Mouse (Mus musculus): ENCODE results near the gene Gatad2b. TPM values are rescaled to one million over a fixed set of nuclear protein-coding genes. Genes with fewer than 3 reads are reported as not detected.
"Not testable (repeated sequence)": the region's sequence is repeated elsewhere in the genome, so short reads cannot be mapped to it uniquely, and the experiment has no call there.

Gene Gatad2b
- 10 to 100 TPM; 18.7 to 90.5 (median 71.1) TPM for total RNA-seq (2018; cell fraction: chromatin; rRNA removed)
- 10 to 100 TPM; 20.2 to 43.0 (median 33.9) TPM for total RNA-seq (2018; cell fraction: cytosol; rRNA removed)
- 10 to 100 TPM; 23.0 to 95.0 (median 51.6) TPM for total RNA-seq (2018; cell fraction: nucleus; rRNA removed)
- polyA plus RNA-seq (2018): 14.7 to 25.3 TPM (median 17.8 TPM) in 3 replicates

GRCm38 (mm10) chr3:90292345-90293275 is at the start of gene Gatad2b:
Gene Gatad2b (plus strand): TSS chr3:90293178.
- Histone ChIP-seq H3K27ac (peak within 1 kb of the TSS; percentile 85), H3K79me2 (ENCODE audit: inconsistent target) (peaks cover 42% of the 10 kb centered on the region), H3K36me3 (ENCODE audit: inconsistent target) (no peaks in the 10 kb centered on the region), H3K4me3 (ENCODE audit: inconsistent target) (peak within 1 kb of the TSS; percentile 81)
- under 1% methylated on average over 39 of the region's 47 CpGs for WGBS (ENCODE audit: missing documents)

GRCm38 (mm10) chr3:90245406-90245805 is 47.6 kb upstream of the Gatad2b start:
- Histone ChIP-seq H3K27ac (no peak overlapping the region), H3K36me3 (ENCODE audit: inconsistent target) (no peaks in the 10 kb centered on the region), H3K79me2 (ENCODE audit: inconsistent target) (peaks cover 19% of the 10 kb centered on the region), H3K4me3 (ENCODE audit: inconsistent target) (no peak overlapping the region)
- 9% methylated on average over 2 of the region's 2 CpGs for WGBS (ENCODE audit: missing documents)

GRCm38 (mm10) chr3:90247630-90247959 is 45.4 kb upstream of the Gatad2b start:
- Histone ChIP-seq H3K27ac (peak overlapping the region; percentile 98), H3K79me2 (ENCODE audit: inconsistent target) (peaks cover 31% of the 10 kb centered on the region), H3K4me3 (ENCODE audit: inconsistent target) (peak overlapping the region; percentile 95), H3K36me3 (ENCODE audit: inconsistent target) (peaks cover 11% of the 10 kb centered on the region; the same call in 1 of the 2 replicates)
- 6% methylated on average over 3 of the region's 3 CpGs for WGBS (ENCODE audit: missing documents)

GRCm38 (mm10) chr3:90247960-90248745 is 44.8 kb upstream of the Gatad2b start, which contains the start of gene Slc39a1:
Gene Slc39a1 (plus strand): TSS chr3:90248172.
- Histone ChIP-seq H3K4me3 (ENCODE audit: inconsistent target) (peak within 1 kb of the TSS; percentile 95), H3K36me3 (ENCODE audit: inconsistent target) (peaks cover 11% of the 10 kb centered on the region; the same call in 1 of the 2 replicates), H3K27ac (peak within 1 kb of the TSS; percentile 98), H3K79me2 (ENCODE audit: inconsistent target) (peaks cover 31% of the 10 kb centered on the region)
- under 1% methylated on average over 44 of the region's 44 CpGs for WGBS (ENCODE audit: missing documents)

- Histone ChIP-seq H3K27ac (peak overlapping the region; percentile 98), H3K36me3 (ENCODE audit: inconsistent target) (peaks cover 11% of the 10 kb centered on the region; the same call in 1 of the 2 replicates), H3K79me2 (ENCODE audit: inconsistent target) (peaks cover 31% of the 10 kb centered on the region), H3K4me3 (ENCODE audit: inconsistent target) (peak overlapping the region; percentile 95)
- 2% methylated on average over 10 of the region's 10 CpGs for WGBS (ENCODE audit: missing documents)
Measured at GRCm38 (mm10) chr3:90248746-90249100, 44.3 kb upstream of the Gatad2b start.

- Histone ChIP-seq H3K4me3 (ENCODE audit: inconsistent target) (no peak overlapping the region), H3K36me3 (ENCODE audit: inconsistent target) (peaks cover 11% of the 10 kb centered on the region; the same call in 1 of the 2 replicates), H3K79me2 (ENCODE audit: inconsistent target) (peaks cover 45% of the 10 kb centered on the region), H3K27ac (no peak overlapping the region)
- WGBS (ENCODE audit: missing documents): 91% methylated on average over 6 of the region's 6 CpGs
Measured at GRCm38 (mm10) chr3:90250791-90251190, 42.2 kb upstream of the Gatad2b start.

- H3K4me3 ChIP-seq (ENCODE audit: inconsistent target); H3K27ac ChIP-seq: not testable (repeated sequence)
- 92% methylated on average over 2 of the region's 12 CpGs for WGBS (ENCODE audit: missing documents)
- peaks cover 12% of the 10 kb centered on the region; the same call in 1 of the 2 replicates for H3K36me3 ChIP-seq (ENCODE audit: inconsistent target)
- H3K79me2 ChIP-seq (ENCODE audit: inconsistent target): peaks cover 55% of the 10 kb centered on the region
Measured at GRCm38 (mm10) chr3:90251731-90252226, 41.2 kb upstream of the Gatad2b start.

- Histone ChIP-seq H3K36me3 (ENCODE audit: inconsistent target) (peaks cover 21% of the 10 kb centered on the region; the same call in 1 of the 2 replicates), H3K79me2 (ENCODE audit: inconsistent target) (peaks cover 63% of the 10 kb centered on the region)
- H3K27ac ChIP-seq; H3K4me3 ChIP-seq (ENCODE audit: inconsistent target): not testable (repeated sequence)
- 94% methylated on average over 2 of the region's 2 CpGs for WGBS (ENCODE audit: missing documents)
Measured at GRCm38 (mm10) chr3:90252659-90253058, 40.3 kb upstream of the Gatad2b start.

- H3K79me2 ChIP-seq (ENCODE audit: inconsistent target): peaks cover 69% of the 10 kb centered on the region
- not testable (repeated sequence) for H3K4me3 ChIP-seq (ENCODE audit: inconsistent target); H3K27ac ChIP-seq
- no CpG with 5 or more reads among the region's 1 CpGs for WGBS (ENCODE audit: missing documents)
- H3K36me3 ChIP-seq (ENCODE audit: inconsistent target): peaks cover 26% of the 10 kb centered on the region
Measured at GRCm38 (mm10) chr3:90253174-90253573, 39.8 kb upstream of the Gatad2b start.

- Histone ChIP-seq H3K4me3 (ENCODE audit: inconsistent target) (peak within 1 kb of the TSS; percentile 81), H3K79me2 (ENCODE audit: inconsistent target) (peaks cover 72% of the 10 kb centered on the region), H3K36me3 (ENCODE audit: inconsistent target) (peaks cover 32% of the 10 kb centered on the region), H3K27ac (peak within 1 kb of the TSS; percentile 44)
- 2% methylated on average over 38 of the region's 40 CpGs for WGBS (ENCODE audit: missing documents)
Measured at GRCm38 (mm10) chr3:90253653-90254418, 39.1 kb upstream of the Gatad2b start, which contains the start of gene Crtc2. Gene Crtc2 (plus strand): TSS chr3:90254163.

- H3K36me3 ChIP-seq (ENCODE audit: inconsistent target): peaks cover 40% of the 10 kb centered on the region
Measured at GRCm38 (mm10) chr3:90254419-90255193, 38.4 kb upstream of the Gatad2b start.

GRCm38 (mm10) chr3:90255194-90255565 is 37.8 kb upstream of the Gatad2b start:
- WGBS (ENCODE audit: missing documents): 7% methylated on average over 2 of the region's 2 CpGs
- peaks cover 60% of the 10 kb centered on the region for H3K79me2 ChIP-seq (ENCODE audit: inconsistent target)
- H3K4me3 ChIP-seq (ENCODE audit: inconsistent target): peak overlapping the region; percentile 81
- H3K27ac ChIP-seq: peak overlapping the region; percentile 44; the same call in 1 of the 2 replicates
- H3K36me3 ChIP-seq (ENCODE audit: inconsistent target): peaks cover 45% of the 10 kb centered on the region

More at GRCm38 (mm10) chr3:90254419-90255193, 38.4 kb upstream of the Gatad2b start:
- peak overlapping the region; percentile 81 for H3K4me3 ChIP-seq (ENCODE audit: inconsistent target)
- H3K27ac ChIP-seq: peak overlapping the region; percentile 44
- under 1% methylated on average over 38 of the region's 41 CpGs for WGBS (ENCODE audit: missing documents)
- H3K79me2 ChIP-seq (ENCODE audit: inconsistent target): peaks cover 66% of the 10 kb centered on the region

GRCm38 (mm10) chr3:90255784-90256353 is 37.1 kb upstream of the Gatad2b start:
- H3K36me3 ChIP-seq (ENCODE audit: inconsistent target): peaks cover 47% of the 10 kb centered on the region
- 96% methylated on average over 14 of the region's 14 CpGs for WGBS (ENCODE audit: missing documents)
- H3K79me2 ChIP-seq (ENCODE audit: inconsistent target): peaks cover 53% of the 10 kb centered on the region
- no peak overlapping the region for H3K4me3 ChIP-seq (ENCODE audit: inconsistent target)
- no peak overlapping the region for H3K27ac ChIP-seq
